Mouse (Mus musculus) intestine, embryonic 14.5 days (tissue): ENCODE measurements around the gene Usp37. TPM values are rescaled to one million over a fixed set of nuclear protein-coding genes. Genes with fewer than 3 reads are reported as not detected.

ENCODE experiments used
- ATAC-seq: fragments of 200-750 bp; cut with Nextera tagmentation; replicated peaks from 2 replicates; pipeline ENCODE4 v1.8.0; 2017; ENCODE audit warnings: low read depth, moderate number of reproducible peaks, moderate TSS enrichment, moderate library complexity; ENCODE audit not compliant: low FRiP score, low TSS enrichment
- DNase-seq: peaks from one replicate; pipeline ENCODE4 v3.0.0-alpha.2; 2018; ENCODE audit warnings: low spot score
- H3K27ac ChIP-seq: fragments of 300-500 bp; sonication (generic); 2 replicates; pipeline ENCODE4 v1.5.1; 2014; ENCODE audit warnings: low read depth, mild to moderate bottlenecking, control low read depth
- H3K27me3 ChIP-seq: fragments of 300-500 bp; sonication (generic); replicated peaks from 2 replicates; pipeline ENCODE4 v1.6.1; 2014; ENCODE audit warnings: low read length, control low read depth; ENCODE audit not compliant: control insufficient read depth, insufficient read depth
- H3K36me3 ChIP-seq: fragments of 300-500 bp; sonication (generic); 2 replicates; pipeline ENCODE4 v1.6.1; 2014; ENCODE audit warnings: low read length, control low read depth; ENCODE audit not compliant: control insufficient read depth, insufficient read depth
- H3K4me1 ChIP-seq: fragments of 300-500 bp; sonication (generic); replicated peaks from 2 replicates; pipeline ENCODE4 v1.6.1; 2014; ENCODE audit warnings: low read length, control low read depth, mixed read lengths; ENCODE audit not compliant: control insufficient read depth, insufficient read depth
- H3K4me2 ChIP-seq: fragments of 300-500 bp; sonication (generic); 2 replicates; pipeline ENCODE4 v1.6.1; 2014; ENCODE audit warnings: low read length
- H3K4me3 ChIP-seq: fragments of 300-500 bp; sonication (generic); 2 replicates; pipeline ENCODE4 v1.5.1; 2014; ENCODE audit warnings: low read depth, low read length, control low read depth, mixed read lengths
- H3K9ac ChIP-seq: fragments of 300-500 bp; sonication (generic); 2 replicates; pipeline ENCODE4 v1.6.1; 2014; ENCODE audit warnings: mild to moderate bottlenecking, low read length
- H3K9me3 ChIP-seq: fragments of 300-500 bp; sonication (generic); 2 replicates; pipeline ENCODE4 v1.6.1; 2016; ENCODE audit warnings: low read length, control low read depth; ENCODE audit not compliant: control insufficient read depth
- whole genome bisulfite sequencing: fragments of 180-500 bp; shearing (Covaris S2); extraction: QIAGEN DNeasy Blood & Tissue Kit; methylation state at CpG from one replicate; pipeline ENCODE4 v1.1.7; 2014; 5-methylcytosine and 5-hydroxymethylcytosine counted together
- polyA plus RNA-seq: library from polyadenylated mRNA; unstranded; fragments of >200 nt; fragmentation: Nextera tagmentation; extraction: Ambion mirVana; gene quantifications from 2 replicates; pipeline ENCODE4 v1.2.1, GENCODE M21; 2014

The Usp37 gene
- polyA plus RNA-seq, result 34.8 and 40.6 TPM in 2 replicates

DNA sequence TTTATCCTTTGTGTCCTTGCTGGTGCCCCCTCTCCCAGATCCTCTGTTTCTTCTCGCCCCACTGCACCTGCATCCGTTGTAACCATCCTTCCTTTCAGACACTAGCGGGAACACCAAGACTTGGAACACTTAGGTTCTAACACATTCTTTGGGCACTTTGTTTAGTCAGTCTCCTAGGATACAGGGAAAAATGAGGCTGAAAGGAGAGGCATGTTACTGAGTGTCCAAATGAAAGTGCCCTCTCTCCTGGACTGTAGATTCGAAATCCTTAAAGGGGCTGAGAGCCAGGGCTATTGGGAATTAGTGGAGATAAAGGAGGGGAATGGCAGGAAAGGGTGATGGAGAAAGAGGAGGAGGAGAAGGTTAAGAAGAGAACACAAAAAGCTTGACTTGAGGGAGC, at the start of gene Usp37:
TSS of gene Usp37 (minus strand) at position 101 of the 400 bp plus-strand sequence.
- ATAC-seq, result no peak
- WGBS, result 84% methylated on average over 4 of the region's 4 CpGs
- Histone ChIP-seq H3K27ac (no peak within 1 kb of the TSS), H3K4me3 (no peak within 1 kb of the TSS), H3K4me1 (no peaks in the 10 kb centered on the region), H3K9me3 (no peaks in the 10 kb centered on the region), H3K9ac (no peak within 1 kb of the TSS), H3K4me2 (no peak within 1 kb of the TSS), H3K36me3 (no peaks in the 10 kb centered on the region), H3K27me3 (no peaks in the 10 kb centered on the region)
- no peak for DNase-seq

GRCm38 (mm10) chr1:74587773-74588445, 43.8 kb upstream of the Usp37 start, which contains the start of the genes Zfp142 and Bcs1l:
Zfp142 (minus strand) TSS chr1:74588246.
Bcs1l (plus strand) TSS chr1:74588289.
- Histone ChIP-seq H3K36me3 (peaks cover 44% of the 10 kb centered on the region), H3K9ac (peak within 1 kb of the TSS; percentile 58), H3K27ac (peak within 1 kb of the TSS; percentile 76), H3K4me3 (peak within 1 kb of the TSS; percentile 82), H3K9me3 (no peaks in the 10 kb centered on the region), H3K4me1 (peaks cover 7% of the 10 kb centered on the region), H3K27me3 (no peaks in the 10 kb centered on the region), H3K4me2 (peak within 1 kb of the TSS; percentile 72)
- peak; percentile 98 for DNase-seq
- under 1% methylated on average over 48 of the region's 48 CpGs for WGBS
- ATAC-seq, result peak; percentile 99

- no peak for DNase-seq
- WGBS, result under 1% methylated on average over 24 of the region's 24 CpGs
- Histone ChIP-seq H3K4me1 (peaks cover 7% of the 10 kb centered on the region), H3K27me3 (no peaks in the 10 kb centered on the region), H3K27ac (peak overlapping the region; percentile 76), H3K4me3 (peak overlapping the region; percentile 82), H3K9me3 (no peaks in the 10 kb centered on the region), H3K9ac (peak overlapping the region; percentile 58), H3K36me3 (peaks cover 47% of the 10 kb centered on the region), H3K4me2 (peak overlapping the region; percentile 72)
- 0 out of 2 replicates have a peak, but pooled peaks have one; percentile 1 for ATAC-seq
These were observed 43.2 kb upstream of the Usp37 start for GRCm38 (mm10) chr1:74587233-74587772.

GRCm38 (mm10) chr1:74584616-74585398, 40.7 kb upstream of the Usp37 start:
- no peak overlapping the region for H3K9ac ChIP-seq
- H3K27me3 ChIP-seq, result no peaks in the 10 kb centered on the region
- no peak for DNase-seq
- no peak overlapping the region for H3K4me2 ChIP-seq
- no peak overlapping the region for H3K27ac ChIP-seq
- H3K36me3 ChIP-seq, result peaks cover 35% of the 10 kb centered on the region
- H3K4me1 ChIP-seq, result peaks cover 7% of the 10 kb centered on the region
- WGBS, result 90% methylated on average over 3 of the region's 3 CpGs
- no peaks in the 10 kb centered on the region for H3K9me3 ChIP-seq
- H3K4me3 ChIP-seq, result no peak overlapping the region
- no peak for ATAC-seq

DNA sequence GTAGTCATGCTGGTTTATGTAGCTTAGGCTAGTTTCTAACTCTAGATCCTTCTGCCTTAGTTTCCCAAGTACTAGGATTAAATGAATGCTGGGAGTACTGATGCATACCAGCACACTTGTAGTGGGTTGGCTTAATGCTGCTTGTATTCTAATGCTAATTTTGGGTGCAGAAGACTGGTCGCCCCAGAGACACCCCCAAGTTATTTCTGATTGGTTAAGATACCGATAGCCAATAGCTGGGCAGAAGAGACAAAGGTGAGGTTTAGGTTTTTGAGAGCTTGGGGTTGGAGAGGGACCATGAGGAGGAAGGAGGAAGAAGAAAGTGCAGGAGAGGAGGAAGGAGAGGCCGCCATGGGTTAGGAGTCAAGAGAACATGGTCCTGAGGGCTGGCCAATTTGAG, 38.5 kb upstream of the Usp37 start:
- Histone ChIP-seq H3K27ac (no peak overlapping the region), H3K4me1 (peaks cover 7% of the 10 kb centered on the region), H3K4me2 (no peak overlapping the region), H3K4me3 (no peak overlapping the region), H3K27me3 (no peaks in the 10 kb centered on the region), H3K9ac (no peak overlapping the region), H3K9me3 (no peaks in the 10 kb centered on the region), H3K36me3 (peaks cover 56% of the 10 kb centered on the region)
- 82% methylated on average over 3 of the region's 3 CpGs for WGBS
- DNase-seq (no peak), ATAC-seq (no peak)

DNA sequence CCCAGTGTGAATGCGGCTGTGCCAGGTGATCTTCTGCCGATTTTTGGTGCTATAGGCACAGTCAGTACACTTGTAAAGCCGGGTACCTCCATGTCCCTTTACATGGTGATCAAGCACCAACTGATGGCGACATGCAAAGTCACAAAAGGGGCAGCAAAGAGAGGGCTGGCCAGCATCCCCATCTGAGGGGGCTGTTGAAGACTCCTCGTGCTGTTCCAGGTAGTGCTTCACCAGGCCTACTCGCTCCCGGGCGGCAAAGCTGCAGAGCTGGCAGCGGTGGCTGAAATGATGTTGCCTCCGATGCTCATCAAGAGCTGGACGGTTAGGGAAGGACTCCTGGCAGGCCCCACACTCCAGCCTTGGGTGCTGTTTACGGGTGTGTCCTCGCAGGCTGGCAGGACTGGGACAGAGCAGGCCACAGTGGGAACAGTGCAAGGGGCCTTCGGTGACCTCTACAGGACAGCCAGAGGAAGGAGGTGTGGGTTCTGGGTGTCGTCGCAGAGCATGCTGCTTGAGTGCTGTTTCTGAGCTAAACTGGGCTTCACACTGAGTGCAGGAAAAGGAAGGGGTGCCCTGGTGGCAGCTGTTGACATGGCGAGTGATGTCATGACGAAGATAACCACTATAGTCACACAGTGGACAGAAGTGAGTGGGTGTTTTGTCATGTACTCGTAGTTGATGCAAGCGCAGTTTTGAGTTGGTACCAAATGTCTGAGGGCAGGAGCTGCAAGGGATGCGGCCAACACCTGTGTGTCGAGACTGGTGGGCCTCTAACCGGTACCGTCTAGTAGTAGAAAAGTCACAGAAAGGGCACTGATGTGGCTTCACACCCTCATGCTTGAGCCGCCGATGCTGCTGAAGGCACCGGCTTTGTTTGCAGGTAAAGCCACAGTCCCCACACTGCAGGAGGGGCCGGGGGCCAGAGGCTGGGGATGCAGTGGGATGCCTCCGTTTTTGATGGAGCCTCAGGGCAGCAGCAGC, 25.9 kb upstream of the Usp37 start:
- Histone ChIP-seq H3K27me3 (no peaks in the 10 kb centered on the region), H3K4me2 (no peak overlapping the region), H3K9ac (no peak overlapping the region), H3K36me3 (peaks cover 94% of the 10 kb centered on the region), H3K9me3 (no peaks in the 10 kb centered on the region), H3K27ac (no peak overlapping the region), H3K4me3 (no peak overlapping the region), H3K4me1 (no peaks in the 10 kb centered on the region)
- no peak for DNase-seq
- no peak for ATAC-seq
- 93% methylated on average over 29 of the region's 29 CpGs for WGBS

DNA sequence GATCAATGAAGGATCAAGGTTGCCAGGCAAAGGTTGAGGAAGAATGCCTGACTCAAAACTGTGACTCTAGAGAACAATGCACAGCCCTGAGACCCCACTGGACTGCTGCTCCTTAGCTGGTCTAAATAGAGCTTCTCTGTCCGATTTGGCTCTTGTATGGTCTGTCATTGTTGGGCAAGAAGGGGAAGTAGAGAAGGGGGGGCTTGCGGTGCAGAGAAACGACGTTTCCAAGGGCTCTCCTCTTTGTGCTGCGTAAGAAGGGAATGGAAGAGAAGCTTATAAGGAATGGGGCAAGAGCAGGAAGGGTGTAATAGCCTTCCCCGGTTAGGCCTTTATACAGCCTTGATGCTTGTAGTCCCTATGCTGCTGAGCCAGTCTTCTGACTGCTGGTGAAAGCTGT, 21.8 kb upstream of the Usp37 start:
- H3K4me3 ChIP-seq, result no peak overlapping the region
- H3K36me3 ChIP-seq, result peaks cover 59% of the 10 kb centered on the region
- DNase-seq (no peak), ATAC-seq (no peak)
- no peaks in the 10 kb centered on the region for H3K27me3 ChIP-seq
- H3K4me2 ChIP-seq, result no peak overlapping the region
- H3K9me3 ChIP-seq, result no peaks in the 10 kb centered on the region
- 94% methylated on average over 6 of the region's 6 CpGs for WGBS
- no peak overlapping the region for H3K27ac ChIP-seq
- H3K4me1 ChIP-seq, result no peaks in the 10 kb centered on the region
- no peak overlapping the region for H3K9ac ChIP-seq

DNA sequence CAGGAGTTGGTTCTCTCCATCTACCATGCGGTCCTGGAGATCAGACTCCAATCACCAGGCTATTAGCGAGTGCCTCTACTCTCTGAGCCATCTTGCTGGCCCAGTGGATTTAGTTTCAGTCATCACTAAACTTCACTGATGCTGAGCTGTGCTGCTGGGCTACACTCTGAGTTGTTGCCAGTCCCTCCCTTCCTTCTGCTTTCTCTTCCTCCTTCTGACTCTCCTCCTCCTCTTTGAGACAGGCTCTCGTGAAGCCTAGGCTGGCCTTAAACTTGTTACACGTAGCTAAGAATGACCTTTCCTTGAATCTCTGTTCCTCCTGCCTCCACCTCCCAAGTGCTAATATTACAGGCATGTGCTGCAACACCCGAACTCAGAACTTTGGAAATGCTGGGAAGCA, 15.0 kb upstream of the Usp37 start:
- Histone ChIP-seq H3K4me3 (no peak overlapping the region), H3K9ac (no peak overlapping the region), H3K4me1 (no peaks in the 10 kb centered on the region), H3K27ac (no peak overlapping the region), H3K27me3 (no peaks in the 10 kb centered on the region), H3K9me3 (no peaks in the 10 kb centered on the region), H3K36me3 (no peaks in the 10 kb centered on the region), H3K4me2 (no peak overlapping the region)
- ATAC-seq (no peak), DNase-seq (no peak)
- 85% methylated on average over 5 of the region's 5 CpGs for WGBS
